Mouse (Mus musculus) frontal cortex, postnatal 10 days (tissue): ENCODE measurements around the gene Mtfp1.
A peak's percentile ranks its signal among the peaks of the same experiment; 100 is the strongest.

Experiments
- DNase-seq, 2 experiments: peaks; one replicate each; pipeline ENCODE4 v3.0.0; 2022; ENCODE audit warnings: low spot score in 2 of 2, mixed read lengths in 1 of 2

Mtfp1 gene

GRCm38 (mm10) chr11:4080219-4080618 is 15.0 kb downstream of the Mtfp1 start:
- peak in 1 of 2 experiments; percentile 59 for DNase-seq

- no peak for DNase-seq
These were observed 16.8 kb downstream of the Mtfp1 start for GRCm38 (mm10) chr11:4078267-4078933.

- DNase-seq: no peak
These were observed 18.6 kb downstream of the Mtfp1 start for GRCm38 (mm10) chr11:4076633-4077032.

- DNase-seq: no peak
These were observed 25.6 kb downstream of the Mtfp1 start for GRCm38 (mm10) chr11:4069664-4070063.

GRCm38 (mm10) chr11:4064627-4065122 is 30.6 kb downstream of the Mtfp1 start, which contains the start of gene Sec14l3:
Sec14l3 (plus strand) TSS chr11:4064841.
- DNase-seq: no peak

- DNase-seq: no peak
These were observed 32.3 kb downstream of the Mtfp1 start for GRCm38 (mm10) chr11:4062981-4063380.

- DNase-seq: no peak
These were observed 32.7 kb downstream of the Mtfp1 start for GRCm38 (mm10) chr11:4062523-4062922.

- DNase-seq: no peak
These were observed 34.2 kb downstream of the Mtfp1 start for GRCm38 (mm10) chr11:4060866-4061575.

- peak; percentile 17 to 50 for DNase-seq
These were observed 41.7 kb downstream of the Mtfp1 start for GRCm38 (mm10) chr11:4053586-4053985.

GRCm38 (mm10) chr11:4048438-4048837 is 46.8 kb downstream of the Mtfp1 start:
- no peak for DNase-seq

GRCm38 (mm10) chr11:4047766-4048165 is 47.5 kb downstream of the Mtfp1 start:
- no peak for DNase-seq

GRCm38 (mm10) chr11:4046526-4046925 is 48.7 kb downstream of the Mtfp1 start:
- no peak for DNase-seq

GRCm38 (mm10) chr11:4043081-4043480 is 52.2 kb downstream of the Mtfp1 start:
- no peak for DNase-seq
